Mouse (Mus musculus) cerebellum, adult 2 months (tissue): ENCODE results near the gene Hoxd12. TPM values are rescaled to one million over a fixed set of nuclear protein-coding genes. Genes with fewer than 3 reads are reported as not detected.

Experiments used
- DNase-seq, 2 experiments: peaks; one replicate each; pipeline ENCODE4 v3.0.0; 2021
- H3K27ac ChIP-seq: fragments of 200-500 bp; 2 replicates; pipeline ENCODE4 v1.5.1; 2012; ENCODE audit warnings: low read length, control low read depth, inconsistent platforms; ENCODE audit not compliant: insufficient read depth
- H3K27me3 ChIP-seq: fragments of 200-500 bp; 2 replicates; pipeline ENCODE4 v1.6.1; 2012; ENCODE audit warnings: inconsistent platforms, mild to moderate bottlenecking, low read length, moderate library complexity; ENCODE audit not compliant: control insufficient read depth, insufficient read depth
- H3K4me1 ChIP-seq: fragments of 200-500 bp; 2 replicates; pipeline ENCODE4 v1.6.1; 2011; ENCODE audit warnings: low read length; ENCODE audit not compliant: control insufficient read depth, insufficient read depth
- H3K4me3 ChIP-seq: fragments of 200-500 bp; replicated peaks from 2 replicates; pipeline ENCODE3; 2011; ENCODE audit warnings: mild to moderate bottlenecking, low read depth, low read length, control low read depth; ENCODE audit not compliant: insufficient read depth
- CTCF ChIP-seq: fragments of 200-500 bp; IDR thresholded peaks from 2 replicates; pipeline ENCODE4 v1.5.1; 2011; ENCODE audit warnings: low read depth, mild to moderate bottlenecking, control low read depth, low read length, moderate library complexity, borderline replicate concordance; ENCODE audit not compliant: insufficient read depth
- POLR2A ChIP-seq: fragments of 200-500 bp; IDR thresholded peaks from 2 replicates; pipeline ENCODE4 v1.6.1; 2011; ENCODE audit warnings: low read length, control low read depth, borderline replicate concordance; ENCODE audit not compliant: insufficient read depth
- WGBS: fragments of 180-500 bp; shearing (Covaris S2); methylation state at CpG from one replicate; pipeline ENCODE4 v1.1.7; 2018; 5-methylcytosine and 5-hydroxymethylcytosine counted together
- polyA plus RNA-seq: library from polyadenylated mRNA; depleted of rRNA; stranded (reverse); fragments of >200 nt; gene quantifications from 2 replicates; pipeline ENCODE4 v1.2.3, GENCODE M21; 2012

Hoxd12 gene
- polyA plus RNA-seq, 1 experiment: not detected

GRCm38 (mm10) chr2:74675666-74676282 is 961 bp downstream of the Hoxd12 start:
- 4% methylated on average over 23 of the region's 24 CpGs for WGBS
- no peaks in the 10 kb centered on the region for H3K4me1 ChIP-seq
- H3K27me3 ChIP-seq: peaks cover 8% of the 10 kb centered on the region; the same call in 1 of the 2 replicates
- no peak overlapping the region for H3K27ac ChIP-seq
- H3K4me3 ChIP-seq: no peak overlapping the region
- DNase-seq: no peak
- TF ChIP-seq POLR2A (no peak), CTCF (no peak)

- 3% methylated on average over 9 of the region's 9 CpGs for WGBS
- no peak for TF ChIP-seq POLR2A
- TF ChIP-seq CTCF: no peak
- Histone ChIP-seq H3K27ac (no peak overlapping the region), H3K27me3 (peaks cover 8% of the 10 kb centered on the region; the same call in 1 of the 2 replicates), H3K4me1 (no peaks in the 10 kb centered on the region), H3K4me3 (no peak overlapping the region)
- DNase-seq: no peak
Observed at GRCm38 (mm10) chr2:74676376-74677052, 1.7 kb downstream of the Hoxd12 start.

GRCm38 (mm10) chr2:74677106-74677505 is 2.3 kb downstream of the Hoxd12 start:
- Histone ChIP-seq H3K27ac (no peak overlapping the region), H3K27me3 (peaks cover 8% of the 10 kb centered on the region; the same call in 1 of the 2 replicates), H3K4me1 (no peaks in the 10 kb centered on the region), H3K4me3 (no peak overlapping the region)
- no peak for DNase-seq
- 11% methylated on average over 2 of the region's 2 CpGs for WGBS
- TF ChIP-seq CTCF: no peak
- TF ChIP-seq POLR2A: no peak

- Histone ChIP-seq H3K27ac (no peak within 1 kb of the TSS), H3K4me1 (no peaks in the 10 kb centered on the region), H3K4me3 (no peak within 1 kb of the TSS), H3K27me3 (peaks cover 16% of the 10 kb centered on the region; the same call in 1 of the 2 replicates)
- WGBS: 2% methylated on average over 15 of the region's 15 CpGs
- no peak for TF ChIP-seq CTCF
- DNase-seq: no peak
Observed at GRCm38 (mm10) chr2:74678891-74679595, 4.2 kb downstream of the Hoxd12 start, which contains the start of gene Hoxd11. Hoxd11 (plus strand) TSS chr2:74679557.

GRCm38 (mm10) chr2:74679596-74679971 is 4.8 kb downstream of the Hoxd12 start:
- 3% methylated on average over 26 of the region's 26 CpGs for WGBS
- Histone ChIP-seq H3K4me1 (no peaks in the 10 kb centered on the region), H3K4me3 (no peak overlapping the region), H3K27ac (no peak overlapping the region), H3K27me3 (peaks cover 17% of the 10 kb centered on the region; the same call in 1 of the 2 replicates)
- DNase-seq: no peak
- TF ChIP-seq CTCF: no peak
- TF ChIP-seq POLR2A: no peak

GRCm38 (mm10) chr2:74679980-74680379 is 5.2 kb downstream of the Hoxd12 start:
- 2% methylated on average over 23 of the region's 23 CpGs for WGBS
- H3K4me1 ChIP-seq: no peaks in the 10 kb centered on the region

GRCm38 (mm10) chr2:74680561-74681398 is 6.0 kb downstream of the Hoxd12 start:
- H3K27ac ChIP-seq: no peak overlapping the region
- no peak overlapping the region for H3K4me3 ChIP-seq
- TF ChIP-seq CTCF (no peak), POLR2A (no peak)
- peaks cover 17% of the 10 kb centered on the region; the same call in 1 of the 2 replicates for H3K27me3 ChIP-seq
- no peaks in the 10 kb centered on the region for H3K4me1 ChIP-seq
- WGBS: 3% methylated on average over 21 of the region's 21 CpGs
- no peak for DNase-seq

More at GRCm38 (mm10) chr2:74679980-74680379, 5.2 kb downstream of the Hoxd12 start:
- TF ChIP-seq CTCF (no peak), POLR2A (no peak)
- H3K4me3 ChIP-seq: no peak overlapping the region
- no peak for DNase-seq
- no peak overlapping the region for H3K27ac ChIP-seq
- H3K27me3 ChIP-seq: peaks cover 17% of the 10 kb centered on the region; the same call in 1 of the 2 replicates
